Mouse (Mus musculus) left cerebral cortex, adult 9 months (tissue): ENCODE data around the gene Golga5.
"Not testable (repeated sequence)": the region's sequence is repeated elsewhere in the genome, so short reads cannot be mapped to it uniquely, and the experiment has no call there.

Experiments
- DNase-seq, 2 experiments: peaks; one replicate each; pipeline ENCODE4 v3.0.0; 2022; ENCODE audit warnings: low spot score in 2 of 2

The Golga5 gene

GRCm38 (mm10) chr12:102445436-102445835 is 23.5 kb upstream of the Golga5 start:
- no peak for DNase-seq

- DNase-seq: no peak
These were observed 18.5 kb upstream of the Golga5 start for GRCm38 (mm10) chr12:102450437-102450836.

- no peak for DNase-seq
These were observed 17.6 kb upstream of the Golga5 start for GRCm38 (mm10) chr12:102451126-102451851.

GRCm38 (mm10) chr12:102453581-102453980 is 15.4 kb upstream of the Golga5 start:
- no peak for DNase-seq

GRCm38 (mm10) chr12:102456467-102457193 is 12.3 kb upstream of the Golga5 start:
- no peak for DNase-seq

- DNase-seq: no peak
These were observed 8.9 kb upstream of the Golga5 start for GRCm38 (mm10) chr12:102460014-102460413.

GRCm38 (mm10) chr12:102461177-102461576 is 7.8 kb upstream of the Golga5 start:
- no peak for DNase-seq

GRCm38 (mm10) chr12:102464650-102465049 is 4.3 kb upstream of the Golga5 start:
- no peak for DNase-seq

GRCm38 (mm10) chr12:102468136-102468535 is 799 bp upstream of the Golga5 start:
- DNase-seq: no peak

GRCm38 (mm10) chr12:102474411-102474810 is 5.5 kb downstream of the Golga5 start:
- DNase-seq: no peak

GRCm38 (mm10) chr12:102480481-102480880 is 11.5 kb downstream of the Golga5 start:
- no peak for DNase-seq

GRCm38 (mm10) chr12:102484946-102485345 is 16.0 kb downstream of the Golga5 start:
- DNase-seq: no peak

GRCm38 (mm10) chr12:102491911-102492310 is 23.0 kb downstream of the Golga5 start:
- no peak for DNase-seq

- DNase-seq: not testable (repeated sequence)
These were observed 26.8 kb downstream of the Golga5 start for GRCm38 (mm10) chr12:102495754-102496153.

GRCm38 (mm10) chr12:102497905-102498304 is 29.0 kb downstream of the Golga5 start:
- DNase-seq: no peak

- no peak for DNase-seq
These were observed 29.8 kb downstream of the Golga5 start for GRCm38 (mm10) chr12:102498726-102499125.

- DNase-seq: no peak
These were observed 30.3 kb downstream of the Golga5 start for GRCm38 (mm10) chr12:102499210-102499609.

- DNase-seq: no peak
These were observed 30.8 kb downstream of the Golga5 start for GRCm38 (mm10) chr12:102499723-102500122.

- no peak for DNase-seq
These were observed 32.1 kb downstream of the Golga5 start for GRCm38 (mm10) chr12:102501038-102501437.

- no peak for DNase-seq
These were observed 33.1 kb downstream of the Golga5 start for GRCm38 (mm10) chr12:102501848-102502595.

- DNase-seq: no peak
These were observed 36.3 kb downstream of the Golga5 start for GRCm38 (mm10) chr12:102505131-102505713.

- DNase-seq: no peak
These were observed 37.0 kb downstream of the Golga5 start for GRCm38 (mm10) chr12:102505949-102506348.
